Comparison of ENCODE assay signal across 8 mouse cellular contexts in genomic region chr15:85580483-85580882, GRCm38 (mm10). TPM values are rescaled to one million over a fixed set of nuclear protein-coding genes. Genes with fewer than 3 reads are reported as not detected.
DNase-seq lines count a peak whose midpoint lies in the region; ATAC-seq lines count a peak whose summit lies in the region.

No protein-coding gene starts in this region.

- H3K36me3 ChIP-seq in heart, embryonic 14.5 days (ENCODE audit: control insufficient read depth, insufficient read depth, low read length) = no peaks in the 10 kb centered on the region
- no peaks in the 10 kb centered on the region for H3K36me3 ChIP-seq in forebrain, embryonic 16.5 days (ENCODE audit: control insufficient read depth, insufficient read depth)
- H3K36me3 ChIP-seq in liver, embryonic 13.5 days = no peaks in the 10 kb centered on the region
- H3K36me3 ChIP-seq in neural tube, embryonic 15.5 days = no peaks in the 10 kb centered on the region

- H3K4me3 ChIP-seq in heart, embryonic 14.5 days (ENCODE audit: control insufficient read depth in 1 of 2, insufficient read depth in 1 of 2, low read depth in 1 of 2, low read length in 2 of 2) = peak overlapping the region; percentile 37 to 48
- peak overlapping the region; percentile 70 for H3K4me3 ChIP-seq in forebrain, embryonic 16.5 days (replicated peaks; ENCODE audit: low read length)
- peak overlapping the region; percentile 46 for H3K4me3 ChIP-seq in liver, embryonic 13.5 days (replicated peaks)
- H3K4me3 ChIP-seq in neural tube, embryonic 15.5 days (replicated peaks) = peak overlapping the region; percentile 61

- WGBS in heart, embryonic 14.5 days = under 1% methylated on average over 35 of the region's 47 CpGs
- under 1% methylated on average over 22 of the region's 47 CpGs for WGBS in forebrain, embryonic 16.5 days
- under 1% methylated on average over 40 of the region's 47 CpGs for WGBS in liver, embryonic 13.5 days (ENCODE audit: insufficient replicate concordance)
- under 1% methylated on average over 47 of the region's 47 CpGs for WGBS in neural tube, embryonic 15.5 days

- H3K27ac ChIP-seq in heart, embryonic 14.5 days (replicated peaks in 1 of 2; ENCODE audit: control insufficient read depth in 1 of 2, insufficient read depth in 1 of 2, low read depth in 2 of 2, low read length in 2 of 2) = no peak overlapping the region
- H3K27ac ChIP-seq in forebrain, embryonic 16.5 days (ENCODE audit: low read length) = peak overlapping the region; percentile 50; the same call in 1 of the 2 replicates
- H3K27ac ChIP-seq in liver, embryonic 13.5 days = no peak overlapping the region
- H3K27ac ChIP-seq in neural tube, embryonic 15.5 days (replicated peaks) = peak overlapping the region; percentile 45

- H3K4me1 ChIP-seq in heart, embryonic 14.5 days (ENCODE audit: control insufficient read depth in 2 of 2, insufficient read depth in 2 of 2, low read length in 2 of 2) = peaks cover 0 to 30% of the 10 kb centered on the region in 2 experiments; a peak in 3 of 4 replicates
- H3K4me1 ChIP-seq in forebrain, embryonic 16.5 days (replicated peaks; ENCODE audit: control insufficient read depth, insufficient read depth, low read length) = peaks cover 62% of the 10 kb centered on the region
- peaks cover 7% of the 10 kb centered on the region; the same call in 1 of the 2 replicates for H3K4me1 ChIP-seq in liver, embryonic 13.5 days (replicated peaks)
- peaks cover 67% of the 10 kb centered on the region for H3K4me1 ChIP-seq in neural tube, embryonic 15.5 days

- peak overlapping the region; percentile 85 for H3K4me2 ChIP-seq in heart, embryonic 14.5 days (ENCODE audit: low read length)
- H3K4me2 ChIP-seq in forebrain, embryonic 16.5 days (ENCODE audit: low read length) = peak overlapping the region; percentile 96
- peak overlapping the region; percentile 60 for H3K4me2 ChIP-seq in liver, embryonic 13.5 days
- H3K4me2 ChIP-seq in neural tube, embryonic 15.5 days = peak overlapping the region; percentile 100

- peak overlapping the region; percentile 14; the same call in 1 of the 2 replicates for H3K9ac ChIP-seq in heart, embryonic 14.5 days (ENCODE audit: low read length)
- H3K9ac ChIP-seq in forebrain, embryonic 16.5 days (replicated peaks; ENCODE audit: low read depth, low read length) = peak overlapping the region; percentile 75
- H3K9ac ChIP-seq in liver, embryonic 13.5 days = no peak overlapping the region
- H3K9ac ChIP-seq in neural tube, embryonic 15.5 days (replicated peaks) = peak overlapping the region; percentile 59

- no peaks in the 10 kb centered on the region for H3K9me3 ChIP-seq in heart, embryonic 14.5 days (ENCODE audit: control insufficient read depth, low read length)
- no peaks in the 10 kb centered on the region for H3K9me3 ChIP-seq in forebrain, embryonic 16.5 days (ENCODE audit: control insufficient read depth, low read length)
- H3K9me3 ChIP-seq in liver, embryonic 13.5 days (replicated peaks) = no peaks in the 10 kb centered on the region
- H3K9me3 ChIP-seq in neural tube, embryonic 15.5 days (replicated peaks) = no peaks in the 10 kb centered on the region

- peaks cover 95% of the 10 kb centered on the region for H3K27me3 ChIP-seq in heart, embryonic 14.5 days (ENCODE audit: control insufficient read depth, insufficient read depth, low read length)
- peaks cover 28% of the 10 kb centered on the region for H3K27me3 ChIP-seq in forebrain, embryonic 16.5 days (replicated peaks; ENCODE audit: control insufficient read depth, insufficient read depth, low read length)
- peaks cover 96% of the 10 kb centered on the region for H3K27me3 ChIP-seq in liver, embryonic 13.5 days
- peaks cover 70% of the 10 kb centered on the region for H3K27me3 ChIP-seq in neural tube, embryonic 15.5 days (replicated peaks)

- no peak for ATAC-seq in heart, embryonic 14.5 days (ENCODE audit: insufficient number of reproducible peaks, insufficient read depth, low FRiP score, low read depth)
- no peak for ATAC-seq in forebrain, embryonic 16.5 days
- ATAC-seq in liver, embryonic 13.5 days (ENCODE audit: low read depth) = no peak
- ATAC-seq in neural tube, embryonic 15.5 days (ENCODE audit: low FRiP score) = no peak

- DNase-seq in heart, postnatal 36 days = no peak
- DNase-seq in liver, embryonic 13.5 days = no peak
- no peak for DNase-seq in frontal cortex, postnatal 25 days (ENCODE audit: low spot score in 2 of 2)
- no peak for DNase-seq in gastrocnemius, postnatal 36 days
- no peak for DNase-seq in heart, adult 18-20 months

- intact Hi-C loops in heart, postnatal 36 days (cut with DNase I) = loop anchor here (5.0 kb wide), 2 partner anchors 193 to 428 kb away; no protein-coding TSS in a partner anchor
- intact Hi-C loops in gastrocnemius, postnatal 36 days (cut with DNase I) = loop anchor here (10.0 kb wide), 1 partner anchor 436 kb away; no protein-coding TSS in a partner anchor

RNA-seq across cellular contexts. Expression of gene Wnt7b, which starts 1.8 kb away (rescaled TPM):
- polyA plus RNA-seq in heart, embryonic 14.5 days (2014; fragmentation: Nextera tagmentation; extraction: Ambion mirVana) = 0.23 and 0.41 TPM in 2 replicates
- total RNA-seq in heart, postnatal 36 days (2021) = under 1 TPM; 0.11 to 0.25 TPM
- 110 and 125 TPM in 2 replicates for polyA plus RNA-seq in forebrain, embryonic 16.5 days (2015; fragmentation: Nextera tagmentation; extraction: Ambion mirVana)
- 0.12 and 0.35 TPM in 2 replicates for polyA plus RNA-seq in liver, embryonic 13.5 days (2015; fragmentation: Nextera tagmentation; extraction: Ambion mirVana)
- polyA plus RNA-seq in neural tube, embryonic 15.5 days (2015; fragmentation: Nextera tagmentation; extraction: Ambion mirVana) = 16.6 and 20.2 TPM in 2 replicates
- not detected for total RNA-seq in gastrocnemius, postnatal 36 days (2021)
- under 1 TPM; 0.10 to 0.28 TPM for total RNA-seq in heart, adult 18-20 months (2021)

Comparison
In these comparisons a context has a peak if more than half of its experiments do, and no peak if none do; other contexts are left out.
1. H3K27ac ChIP-seq: peak in forebrain, embryonic 16.5 days (single experiment) and neural tube, embryonic 15.5 days (single experiment); none in heart, embryonic 14.5 days (0 of 2) and liver, embryonic 13.5 days (single experiment).
2. RNA of gene Wnt7b, which starts 1.8 kb away (polyA plus RNA-seq): 110 to 125 TPM in forebrain, embryonic 16.5 days and 16.6 to 20.2 TPM in neural tube, embryonic 15.5 days; 0.23 to 0.41 TPM in heart, embryonic 14.5 days and 0.12 to 0.35 TPM in liver, embryonic 13.5 days; every median in the first group is over 10 times any median in the second.
3. Peak in every context shown above with its lines, with median percentiles within 50 percentile points of each other: H3K4me2 ChIP-seq and H3K4me3 ChIP-seq.